ENCODE assay signal across 8 mouse cellular contexts in genomic region chr3:90292345-90293275, GRCm38 (mm10). TPM values are rescaled to one million over a fixed set of nuclear protein-coding genes. Genes with fewer than 3 reads are reported as not detected.
DNase-seq lines count a peak whose midpoint lies in the region; ATAC-seq lines count a peak whose summit lies in the region.

Gene Gatad2b (plus strand): TSS chr3:90293178.

- peak within 1 kb of the TSS; percentile 92 for H3K27ac ChIP-seq in brown adipose tissue, adult 24 weeks (replicated peaks; ENCODE audit: low read depth, low read length)
- peak within 1 kb of the TSS; percentile 97 for H3K27ac ChIP-seq in heart, embryonic 13.5 days (replicated peaks)
- peak within 1 kb of the TSS; percentile 97 for H3K27ac ChIP-seq in liver, embryonic 12.5 days
- peak within 1 kb of the TSS; percentile 97 for H3K27ac ChIP-seq in stomach, embryonic 15.5 days

- no peaks in the 10 kb centered on the region; the same call in 1 of the 2 replicates for H3K36me3 ChIP-seq in heart, embryonic 13.5 days
- H3K36me3 ChIP-seq in liver, embryonic 12.5 days: peaks cover 19% of the 10 kb centered on the region
- no peaks in the 10 kb centered on the region for H3K36me3 ChIP-seq in stomach, embryonic 15.5 days

- no peaks in the 10 kb centered on the region for H3K9me3 ChIP-seq in heart, embryonic 13.5 days
- H3K9me3 ChIP-seq in liver, embryonic 12.5 days (replicated peaks): no peaks in the 10 kb centered on the region
- H3K9me3 ChIP-seq in stomach, embryonic 15.5 days: no peaks in the 10 kb centered on the region

- DNase-seq in CD4-positive, CD25-positive, alpha-beta regulatory T cell, adult 2 months (ENCODE audit: low read depth, low spot score): peak; percentile 99
- peak; percentile 99 for DNase-seq in fat pad, adult 2 months (ENCODE audit: extremely low read depth, low read depth, low spot score)
- peak; percentile 99 for DNase-seq in kidney, postnatal 10 days
- peak; percentile 98 to 99 for DNase-seq in natural killer cell, adult 2 months (ENCODE audit: low spot score in 2 of 2)

- H3K4me1 ChIP-seq in brown adipose tissue, adult 24 weeks (ENCODE audit: control insufficient read depth, insufficient read depth, insufficient read length, low read length): peaks cover 3% of the 10 kb centered on the region; the same call in 1 of the 2 replicates
- peaks cover 40% of the 10 kb centered on the region for H3K4me1 ChIP-seq in heart, embryonic 13.5 days
- H3K4me1 ChIP-seq in liver, embryonic 12.5 days: peaks cover 41% of the 10 kb centered on the region
- H3K4me1 ChIP-seq in stomach, embryonic 15.5 days: 0 out of 2 replicates have a peak, but pooled peaks cover 11% of the 10 kb centered on the region

- H3K4me2 ChIP-seq in heart, embryonic 13.5 days: peak within 1 kb of the TSS; percentile 80
- H3K4me2 ChIP-seq in liver, embryonic 12.5 days: peak within 1 kb of the TSS; percentile 77
- peak within 1 kb of the TSS; percentile 68 for H3K4me2 ChIP-seq in stomach, embryonic 15.5 days

- WGBS in heart, embryonic 13.5 days: under 1% methylated on average over 44 of the region's 47 CpGs
- under 1% methylated on average over 43 of the region's 47 CpGs for WGBS in liver, embryonic 12.5 days (ENCODE audit: insufficient replicate concordance)
- WGBS in stomach, embryonic 15.5 days: under 1% methylated on average over 44 of the region's 47 CpGs

- H3K9ac ChIP-seq in heart, embryonic 13.5 days: peak within 1 kb of the TSS; percentile 98
- H3K9ac ChIP-seq in liver, embryonic 12.5 days: peak within 1 kb of the TSS; percentile 99
- peak within 1 kb of the TSS; percentile 81 for H3K9ac ChIP-seq in stomach, embryonic 15.5 days

- peak within 1 kb of the TSS; percentile 83 for H3K4me3 ChIP-seq in brown adipose tissue, adult 24 weeks (ENCODE audit: insufficient read depth, low read depth, low read length)
- peak within 1 kb of the TSS; percentile 93 for H3K4me3 ChIP-seq in heart, embryonic 13.5 days
- peak within 1 kb of the TSS; percentile 97 for H3K4me3 ChIP-seq in liver, embryonic 12.5 days
- H3K4me3 ChIP-seq in stomach, embryonic 15.5 days (replicated peaks): peak within 1 kb of the TSS; percentile 85

- ATAC-seq in heart, embryonic 13.5 days (ENCODE audit: extremely low read depth, insufficient number of reproducible peaks, low FRiP score, low TSS enrichment): peak; percentile 99
- ATAC-seq in liver, embryonic 12.5 days: peak; percentile 97
- ATAC-seq in stomach, embryonic 15.5 days (ENCODE audit: insufficient read depth, low FRiP score, low read depth): peak; percentile 99

- H3K27me3 ChIP-seq in heart, embryonic 13.5 days (replicated peaks): no peaks in the 10 kb centered on the region
- no peaks in the 10 kb centered on the region for H3K27me3 ChIP-seq in liver, embryonic 12.5 days (replicated peaks)
- H3K27me3 ChIP-seq in stomach, embryonic 15.5 days (replicated peaks): no peaks in the 10 kb centered on the region

RNA-seq across cellular contexts. Expression of gene Gatad2b, which starts in this region (rescaled TPM):
- 14.7 and 22.0 TPM in 2 replicates for polyA plus RNA-seq in brown adipose tissue, adult 24 weeks (2012; ENCODE audit: insufficient read depth, insufficient read length, missing spikeins)
- polyA plus RNA-seq in heart, embryonic 13.5 days (2015; fragmentation: Nextera tagmentation; extraction: Ambion mirVana): 7.9 and 9.3 TPM in 2 replicates
- polyA plus RNA-seq in liver, embryonic 12.5 days (2016; fragmentation: Nextera tagmentation; extraction: Ambion mirVana): 5.1 and 6.0 TPM in 2 replicates
- 10.5 and 10.8 TPM in 2 replicates for polyA plus RNA-seq in stomach, embryonic 15.5 days (2015; fragmentation: Nextera tagmentation; extraction: Ambion mirVana)

Comparison
In these comparisons a context has a peak if more than half of its experiments do, and no peak if none do; other contexts are left out.
1. Peak in every context shown above with its lines: DNase-seq, ATAC-seq, H3K4me3 ChIP-seq and H3K27ac ChIP-seq.